Mouse (Mus musculus) heart, embryonic 11.5 days (tissue): ENCODE measurements at regions not wholly inside any gene's neighbourhood (a gene's known extent, or its start where the extent isn't known, plus 50 kb on each side); places are given as distances from the start of the nearest gene placed in this dataset.
A peak's percentile ranks its signal among the peaks of the same experiment; 100 is the strongest.
"Not testable (repeated sequence)": the region's sequence is repeated elsewhere in the genome, so short reads cannot be mapped to it uniquely, and the experiment has no call there.

Experiments
- ATAC-seq: fragments of 200-750 bp; cut with Nextera tagmentation; replicated peaks from 2 replicates; pipeline ENCODE4 v1.8.0; 2017; ENCODE audit warnings: moderate library complexity; ENCODE audit not compliant: insufficient number of reproducible peaks, low FRiP score, low TSS enrichment
- H3K27ac ChIP-seq: fragments of 300-500 bp; sonication (generic); 2 replicates; pipeline ENCODE4 v1.5.1; 2014; ENCODE audit warnings: mild to moderate bottlenecking, low read depth, low read length
- H3K27me3 ChIP-seq: fragments of 300-500 bp; sonication (generic); 2 replicates; pipeline ENCODE4 v1.6.1; 2014; ENCODE audit warnings: mild to moderate bottlenecking, low read length, mixed read lengths; ENCODE audit not compliant: control insufficient read depth, insufficient read depth
- H3K36me3 ChIP-seq: fragments of 300-500 bp; sonication (generic); 2 replicates; pipeline ENCODE4 v1.6.1; 2014; ENCODE audit warnings: mild to moderate bottlenecking, low read length, moderate library complexity, mixed read lengths; ENCODE audit not compliant: control insufficient read depth, insufficient read depth
- H3K4me1 ChIP-seq: fragments of 300-500 bp; sonication (generic); 2 replicates; pipeline ENCODE4 v1.6.1; 2014; ENCODE audit warnings: low read length; ENCODE audit not compliant: control insufficient read depth, insufficient read depth
- H3K4me2 ChIP-seq: fragments of 300-500 bp; sonication (generic); 2 replicates; pipeline ENCODE4 v1.6.1; 2014; ENCODE audit warnings: mild to moderate bottlenecking, moderate library complexity
- H3K4me3 ChIP-seq: fragments of 300-500 bp; sonication (generic); 2 replicates; pipeline ENCODE4 v1.5.1; 2014; ENCODE audit warnings: low read depth, low read length
- H3K9ac ChIP-seq: fragments of 300-500 bp; sonication (generic); 2 replicates; pipeline ENCODE4 v1.6.1; 2014; ENCODE audit warnings: mild to moderate bottlenecking, low read depth, low read length, moderate library complexity
- H3K9me3 ChIP-seq: fragments of 300-500 bp; sonication (generic); replicated peaks from 2 replicates; pipeline ENCODE4 v1.6.1; 2016; ENCODE audit warnings: low read length; ENCODE audit not compliant: control insufficient read depth
- WGBS: fragments of 180-500 bp; shearing (Covaris S2); extraction: QIAGEN DNeasy Blood & Tissue Kit; methylation state at CpG from one replicate; pipeline ENCODE4 v1.1.7; 2014; ENCODE audit not compliant: insufficient replicate concordance; 5-methylcytosine and 5-hydroxymethylcytosine counted together

GRCm38 (mm10) chr17:13546249-13546648, 191.9 kb downstream of the Tcp10c start:
- Histone ChIP-seq H3K9me3 (peaks cover 78% of the 10 kb centered on the region), H3K27ac (no peak overlapping the region), H3K9ac (no peak overlapping the region), H3K4me2 (no peak overlapping the region), H3K4me3 (no peak overlapping the region), H3K4me1 (no peaks in the 10 kb centered on the region), H3K27me3 (no peaks in the 10 kb centered on the region), H3K36me3 (no peaks in the 10 kb centered on the region)
- ATAC-seq = no peak
- WGBS = 59% methylated on average over 3 of the region's 3 CpGs

DNA sequence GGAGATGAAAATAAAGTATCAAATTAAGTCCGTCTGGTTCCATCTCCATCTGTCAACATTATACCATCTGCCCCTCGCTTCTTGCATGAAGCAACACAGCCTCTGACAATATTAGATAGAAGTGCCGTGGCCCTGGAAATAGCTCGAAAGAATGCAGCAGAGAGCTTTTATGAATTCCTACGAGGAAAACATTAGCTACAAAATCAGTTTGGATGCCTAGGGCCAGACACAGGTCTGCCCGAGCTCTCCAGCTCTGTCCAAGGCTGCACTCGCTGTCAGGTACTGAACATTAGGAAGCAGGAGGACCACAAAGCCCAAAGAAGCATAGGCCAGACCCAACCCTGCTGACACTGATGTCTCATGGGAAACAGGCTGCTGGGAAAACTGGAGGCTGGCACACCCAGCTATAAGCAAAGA, 192.3 kb downstream of the Tcp10c start:
- H3K27ac ChIP-seq = no peak overlapping the region
- no peak overlapping the region for H3K4me3 ChIP-seq
- no peaks in the 10 kb centered on the region for H3K27me3 ChIP-seq
- H3K9me3 ChIP-seq = peaks cover 74% of the 10 kb centered on the region
- H3K36me3 ChIP-seq = no peaks in the 10 kb centered on the region
- H3K4me2 ChIP-seq = no peak overlapping the region
- H3K4me1 ChIP-seq = no peaks in the 10 kb centered on the region
- 75% methylated on average over 7 of the region's 7 CpGs for WGBS
- H3K9ac ChIP-seq = no peak overlapping the region
- ATAC-seq = no peak

GRCm38 (mm10) chr17:13547657-13548360, 193.4 kb downstream of the Tcp10c start:
- H3K9ac ChIP-seq = no peak overlapping the region
- H3K27ac ChIP-seq = no peak overlapping the region
- peaks cover 67% of the 10 kb centered on the region for H3K9me3 ChIP-seq
- H3K27me3 ChIP-seq = no peaks in the 10 kb centered on the region
- no peak for ATAC-seq
- H3K4me2 ChIP-seq = no peak overlapping the region
- WGBS = 59% methylated on average over 12 of the region's 12 CpGs
- H3K36me3 ChIP-seq = no peaks in the 10 kb centered on the region
- H3K4me1 ChIP-seq = no peaks in the 10 kb centered on the region
- H3K4me3 ChIP-seq = no peak overlapping the region

- H3K4me2 ChIP-seq = no peak overlapping the region
- H3K9ac ChIP-seq = no peak overlapping the region
- H3K9me3 ChIP-seq = peaks cover 47% of the 10 kb centered on the region
- 62% methylated on average over 9 of the region's 9 CpGs for WGBS
- H3K4me3 ChIP-seq = no peak overlapping the region
- no peaks in the 10 kb centered on the region for H3K36me3 ChIP-seq
- H3K4me1 ChIP-seq = no peaks in the 10 kb centered on the region
- no peaks in the 10 kb centered on the region for H3K27me3 ChIP-seq
- no peak overlapping the region for H3K27ac ChIP-seq
- peak; percentile 62; the same call in 1 of the 2 replicates for ATAC-seq
Observed at GRCm38 (mm10) chr17:13549975-13550895, 195.9 kb downstream of the Tcp10c start.

- not testable (repeated sequence) for H3K4me2 ChIP-seq, H3K4me3 ChIP-seq, H3K4me1 ChIP-seq, H3K27ac ChIP-seq, H3K36me3 ChIP-seq, H3K9ac ChIP-seq, H3K27me3 ChIP-seq
- H3K9me3 ChIP-seq = peaks cover 43% of the 10 kb centered on the region
- ATAC-seq = peak; percentile 55
Observed at GRCm38 (mm10) chr17:13550896-13551267, 196.5 kb downstream of the Tcp10c start.

DNA sequence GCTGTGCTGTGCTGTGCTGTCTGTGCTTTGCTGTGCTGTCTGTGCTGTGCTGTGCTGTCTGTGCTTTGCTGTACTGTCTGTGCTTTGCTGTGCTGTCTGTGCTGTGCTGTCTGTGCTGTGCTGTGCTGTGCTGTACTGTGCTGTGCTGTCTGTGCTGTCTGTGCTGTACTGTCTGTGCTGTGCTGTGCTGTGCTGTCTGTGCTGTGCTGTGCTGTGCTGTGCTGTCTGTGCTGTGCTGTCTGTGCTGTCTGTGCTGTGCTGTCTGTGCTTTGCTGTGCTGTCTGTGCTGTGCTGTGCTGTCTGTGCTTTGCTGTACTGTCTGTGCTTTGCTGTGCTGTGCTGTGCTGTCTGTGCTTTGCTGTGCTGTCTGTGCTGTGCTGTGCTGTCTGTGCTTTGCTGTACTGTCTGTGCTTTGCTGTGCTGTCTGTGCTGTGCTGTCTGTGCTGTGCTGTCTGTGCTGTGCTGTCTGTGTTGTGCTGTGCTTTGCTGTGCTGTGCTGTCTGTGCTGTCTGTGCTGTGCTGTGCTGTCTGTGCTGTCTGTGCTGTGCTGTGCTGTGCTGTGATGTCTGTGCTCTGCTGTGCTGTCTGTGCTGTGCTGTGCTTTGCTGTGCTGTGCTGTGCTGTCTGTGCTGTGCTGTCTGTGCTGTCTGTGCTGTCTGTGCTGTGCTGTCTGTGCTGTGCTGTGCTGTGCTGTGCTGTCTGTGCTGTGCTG, 197.5 kb downstream of the Tcp10c start:
- H3K4me3 ChIP-seq, H3K27me3 ChIP-seq, H3K27ac ChIP-seq, H3K4me2 ChIP-seq, H3K9ac ChIP-seq, H3K4me1 ChIP-seq, H3K36me3 ChIP-seq: not testable (repeated sequence)
- peaks cover 36% of the 10 kb centered on the region for H3K9me3 ChIP-seq
- peak; percentile 58 for ATAC-seq

DNA sequence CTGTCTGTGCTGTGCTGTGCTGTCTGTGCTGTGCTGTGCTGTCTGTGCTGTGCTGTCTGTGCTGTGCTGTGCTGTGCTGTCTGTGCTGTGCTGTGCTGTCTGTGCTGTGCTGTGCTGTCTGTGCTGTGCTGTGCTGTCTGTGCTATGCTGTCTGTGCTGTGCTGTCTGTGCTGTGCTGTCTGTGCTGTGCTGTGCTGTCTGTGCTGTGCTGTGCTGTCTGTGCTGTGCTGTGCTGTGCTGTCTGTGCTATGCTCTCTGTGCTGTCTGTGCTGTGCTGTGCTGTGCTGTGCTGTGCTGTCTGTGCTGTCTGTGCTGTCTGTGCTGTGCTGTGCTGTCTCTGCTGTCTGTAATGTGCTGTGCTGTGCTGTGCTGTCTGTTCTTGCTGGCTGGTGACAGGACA, 198.5 kb downstream of the Tcp10c start:
- H3K4me2 ChIP-seq, H3K27me3 ChIP-seq, H3K36me3 ChIP-seq, H3K9ac ChIP-seq, H3K4me3 ChIP-seq, H3K27ac ChIP-seq, H3K4me1 ChIP-seq: not testable (repeated sequence)
- peak; percentile 68 for ATAC-seq
- peaks cover 27% of the 10 kb centered on the region for H3K9me3 ChIP-seq

- H3K9me3 ChIP-seq, H3K4me1 ChIP-seq, H3K4me2 ChIP-seq, ATAC-seq, H3K9ac ChIP-seq, H3K27me3 ChIP-seq, H3K36me3 ChIP-seq, H3K4me3 ChIP-seq, H3K27ac ChIP-seq: not testable (repeated sequence)
- 38% methylated on average over 9 of the region's 9 CpGs for WGBS
Observed at GRCm38 (mm10) chr17:13555311-13556059, 201.1 kb downstream of the Tcp10c start.
